ENCODE assay signal across 8 mouse cellular contexts in genomic region chr6:86547880-86548367, GRCm38 (mm10). TPM values are rescaled to one million over a fixed set of nuclear protein-coding genes. Genes with fewer than 3 reads are reported as not detected.
DNase-seq lines count a peak whose midpoint lies in the region; ATAC-seq and TF ChIP-seq lines count a peak whose summit lies in the region.

No protein-coding gene starts in this region.

- peak; percentile 12 for DNase-seq in thymus, postnatal 25 days
- DNase-seq in thymus, adult 2 months: no peak
- DNase-seq in kidney, adult 11 months: peak; percentile 51
- no peak for DNase-seq in layer of hippocampus, adult 18-20 months (ENCODE audit: low spot score in 2 of 2)
- DNase-seq in hindbrain, embryonic 10.5 days (ENCODE audit: low spot score): no peak
- no peak for DNase-seq in adrenal gland, postnatal 25 days

- no peaks in the 10 kb centered on the region for H3K4me1 ChIP-seq in thymus, adult 2 months (replicated peaks; ENCODE audit: control insufficient read depth, insufficient read depth, low read length)
- peaks cover 7% of the 10 kb centered on the region; the same call in 1 of the 2 replicates for H3K4me1 ChIP-seq in lung, embryonic 15.5 days
- no peaks in the 10 kb centered on the region for H3K4me1 ChIP-seq in hindbrain, embryonic 10.5 days (replicated peaks)
- no peaks in the 10 kb centered on the region for H3K4me1 ChIP-seq in midbrain, embryonic 16.5 days (ENCODE audit: control insufficient read depth, insufficient read depth, low read length)

- H3K27ac ChIP-seq in thymus, adult 2 months (ENCODE audit: control insufficient read depth, insufficient read depth, low read length): no peak overlapping the region
- H3K27ac ChIP-seq in lung, embryonic 15.5 days: peak overlapping the region; percentile 69
- no peak overlapping the region for H3K27ac ChIP-seq in hindbrain, embryonic 10.5 days
- H3K27ac ChIP-seq in midbrain, embryonic 16.5 days (ENCODE audit: low read length): no peak overlapping the region

- H3K9ac ChIP-seq in lung, embryonic 15.5 days: no peak overlapping the region
- H3K9ac ChIP-seq in midbrain, embryonic 16.5 days (ENCODE audit: low read depth, low read length): no peak overlapping the region

- peaks cover 10% of the 10 kb centered on the region; the same call in 1 of the 2 replicates for H3K36me3 ChIP-seq in thymus, adult 2 months (ENCODE audit: control insufficient read depth, insufficient read depth, low read length)
- H3K36me3 ChIP-seq in lung, embryonic 15.5 days: peaks cover 41% of the 10 kb centered on the region
- H3K36me3 ChIP-seq in hindbrain, embryonic 10.5 days: peaks cover 97% of the 10 kb centered on the region
- H3K36me3 ChIP-seq in midbrain, embryonic 16.5 days (ENCODE audit: control insufficient read depth, insufficient read depth, low read length): peaks cover 4% of the 10 kb centered on the region

- H3K9me3 ChIP-seq in lung, embryonic 15.5 days: no peaks in the 10 kb centered on the region
- H3K9me3 ChIP-seq in hindbrain, embryonic 10.5 days: no peaks in the 10 kb centered on the region
- H3K9me3 ChIP-seq in midbrain, embryonic 16.5 days (replicated peaks; ENCODE audit: control insufficient read depth, low read length, poor library complexity, severe bottlenecking): no peaks in the 10 kb centered on the region

- no peak overlapping the region for H3K4me3 ChIP-seq in thymus, adult 2 months (ENCODE audit: control insufficient read depth, insufficient read depth, low read length)
- H3K4me3 ChIP-seq in lung, embryonic 15.5 days: no peak overlapping the region
- H3K4me3 ChIP-seq in hindbrain, embryonic 10.5 days: no peak overlapping the region
- H3K4me3 ChIP-seq in midbrain, embryonic 16.5 days (ENCODE audit: low read depth, low read length): no peak overlapping the region

- TF ChIP-seq POLR2A in thymus, adult 2 months (IDR thresholded peaks at IDR 0.05; ENCODE audit: control insufficient read depth, extremely low read depth, insufficient read depth, low read length, poor library complexity): no peak

- 48% methylated on average over 8 of the region's 8 CpGs for WGBS in thymus, adult 2 months
- WGBS in lung, embryonic 15.5 days: 34% methylated on average over 8 of the region's 8 CpGs
- WGBS in hindbrain, embryonic 10.5 days: 89% methylated on average over 8 of the region's 8 CpGs
- 94% methylated on average over 8 of the region's 8 CpGs for WGBS in midbrain, embryonic 16.5 days

- H3K4me2 ChIP-seq in lung, embryonic 15.5 days: no peak overlapping the region
- no peak overlapping the region for H3K4me2 ChIP-seq in midbrain, embryonic 16.5 days (ENCODE audit: low read length)

- peak; percentile 88; the same call in 1 of the 2 replicates for ATAC-seq in lung, embryonic 15.5 days (ENCODE audit: borderline replicate concordance, extremely low read depth, low FRiP score, low TSS enrichment)
- no peak for ATAC-seq in midbrain, embryonic 16.5 days

- H3K27me3 ChIP-seq in thymus, adult 2 months (ENCODE audit: control insufficient read depth, insufficient read depth, low read length): no peaks in the 10 kb centered on the region
- no peaks in the 10 kb centered on the region for H3K27me3 ChIP-seq in lung, embryonic 15.5 days
- no peaks in the 10 kb centered on the region for H3K27me3 ChIP-seq in hindbrain, embryonic 10.5 days (ENCODE audit: insufficient read depth, poor library complexity, severe bottlenecking)
- H3K27me3 ChIP-seq in midbrain, embryonic 16.5 days (ENCODE audit: control insufficient read depth, insufficient read depth, low read depth, low read length): no peaks in the 10 kb centered on the region

- no peak for TF ChIP-seq CTCF in thymus, adult 2 months (IDR thresholded peaks at IDR 0.05; ENCODE audit: borderline replicate concordance, control insufficient read depth, extremely low read depth, insufficient read depth, low read length, poor library complexity)

RNA-seq across cellular contexts. Expression of gene Pcbp1, which starts 21.8 kb away (rescaled TPM):
- polyA plus RNA-seq in thymus, adult 2 months (2012; rRNA removed): 291 and 363 TPM in 2 replicates
- 554 and 556 TPM in 2 replicates for polyA plus RNA-seq in lung, embryonic 15.5 days (2015; fragmentation: Nextera tagmentation; extraction: Ambion mirVana)
- total RNA-seq in layer of hippocampus, adult 18-20 months (2021): 100 to 1,000 TPM; 197 to 204 TPM
- polyA plus RNA-seq in hindbrain, embryonic 10.5 days (2016; fragmentation: Nextera tagmentation; extraction: Ambion mirVana): 478 and 520 TPM in 2 replicates
- 296 and 313 TPM in 2 replicates for total RNA-seq in adrenal gland, postnatal 25 days (2021)
- polyA plus RNA-seq in midbrain, embryonic 16.5 days (2015; fragmentation: Nextera tagmentation; extraction: Ambion mirVana): 190 and 269 TPM in 2 replicates

Comparison
In these comparisons a context has a peak if more than half of its experiments do, and no peak if none do; other contexts are left out.
1. DNase-seq: peak in thymus, postnatal 25 days (single experiment) and kidney, adult 11 months (single experiment); none in thymus, adult 2 months (single experiment), layer of hippocampus, adult 18-20 months (0 of 2), hindbrain, embryonic 10.5 days (single experiment) and adrenal gland, postnatal 25 days (single experiment).